Mouse (Mus musculus): ENCODE data around the gene Thsd4. TPM values are rescaled to one million over a fixed set of nuclear protein-coding genes. Genes with fewer than 3 reads are reported as not detected.

Thsd4 gene
- polyA plus RNA-seq, 1 experiment: 9.0 TPM

DNA sequence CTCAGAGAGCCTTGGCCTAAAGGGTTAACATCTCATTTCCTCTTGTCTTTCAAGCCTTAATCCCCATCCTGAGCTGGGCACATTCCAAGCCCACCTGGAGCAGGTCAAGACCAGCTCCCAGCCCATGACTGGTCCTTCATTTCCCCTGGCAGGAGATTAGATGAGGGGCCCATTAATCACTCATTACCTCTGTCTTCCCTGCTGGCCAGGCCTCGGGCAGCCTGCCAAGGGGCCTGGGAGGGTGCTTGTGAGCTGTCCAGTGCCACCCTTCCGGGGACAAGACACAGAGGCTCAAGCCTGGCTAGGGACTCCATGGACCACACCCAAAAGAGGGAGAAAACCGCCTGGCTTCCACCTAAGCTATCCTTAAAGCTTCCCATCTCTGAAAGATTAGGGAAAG lies 3.6 kb downstream of the Thsd4 start:
- H3K27me3 ChIP-seq (ENCODE audit: control insufficient read depth, insufficient read depth, low read length): peaks cover 5% of the 10 kb centered on the region; the same call in 1 of the 2 replicates
- H3K4me3 ChIP-seq (ENCODE audit: low read depth, low read length): no peak overlapping the region
- TF ChIP-seq CTCF (IDR thresholded peaks at IDR 0.05; ENCODE audit: extremely low read depth, insufficient read length, insufficient replicate concordance, low read depth, low read length): no peak
- no peaks in the 10 kb centered on the region; the same call in 1 of the 2 replicates for H3K4me1 ChIP-seq (ENCODE audit: control insufficient read depth, insufficient read depth, insufficient read length, low read length)
- no peak overlapping the region for H3K27ac ChIP-seq (ENCODE audit: insufficient read depth, low read depth, low read length)
- H3K36me3 ChIP-seq (ENCODE audit: control insufficient read depth, insufficient read depth, low read length): no peaks in the 10 kb centered on the region
- 35% methylated on average over 3 of the region's 3 CpGs for whole genome bisulfite sequencing

DNA sequence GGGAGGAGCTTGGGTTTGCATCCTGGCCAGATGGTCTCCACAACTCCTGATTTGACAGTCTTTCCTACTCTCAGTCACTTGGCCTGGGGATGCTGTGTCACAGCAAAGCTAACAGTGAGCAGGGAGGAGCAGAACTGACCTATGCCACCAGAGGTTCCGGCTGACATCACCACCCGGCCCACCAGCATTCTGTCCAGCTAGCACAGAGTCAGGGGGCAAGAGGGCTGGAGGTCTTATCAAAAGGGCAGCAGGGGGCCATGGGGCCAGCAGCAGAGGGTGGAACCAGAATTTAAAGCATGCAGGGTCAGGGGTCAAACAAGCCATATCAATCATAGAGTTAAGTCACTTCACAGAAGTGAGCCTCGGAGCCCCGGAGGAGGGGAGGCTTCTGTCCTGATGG lies 4.7 kb downstream of the Thsd4 start:
- TF ChIP-seq CTCF (IDR thresholded peaks at IDR 0.05; ENCODE audit: extremely low read depth, insufficient read length, insufficient replicate concordance, low read depth, low read length) (no peak), POLR2A (IDR thresholded peaks at IDR 0.05; ENCODE audit: low read depth, low read length) (no peak)
- H3K4me1 ChIP-seq (ENCODE audit: control insufficient read depth, insufficient read depth, insufficient read length, low read length): no peaks in the 10 kb centered on the region; the same call in 1 of the 2 replicates

GRCm38 (mm10) chr9:60516379-60516778 lies 5.5 kb downstream of the Thsd4 start:
- WGBS: 53% methylated on average over 4 of the region's 4 CpGs
- Histone ChIP-seq H3K36me3 (ENCODE audit: control insufficient read depth, insufficient read depth, low read length) (no peaks in the 10 kb centered on the region), H3K27ac (ENCODE audit: insufficient read depth, low read depth, low read length) (no peak overlapping the region), H3K27me3 (ENCODE audit: control insufficient read depth, insufficient read depth, low read length) (no peaks in the 10 kb centered on the region), H3K4me1 (ENCODE audit: control insufficient read depth, insufficient read depth, insufficient read length, low read length) (no peaks in the 10 kb centered on the region), H3K4me3 (ENCODE audit: low read depth, low read length) (no peak overlapping the region)
- TF ChIP-seq POLR2A (IDR thresholded peaks at IDR 0.05; ENCODE audit: low read depth, low read length) (no peak), CTCF (IDR thresholded peaks at IDR 0.05; ENCODE audit: extremely low read depth, insufficient read length, insufficient replicate concordance, low read depth, low read length) (no peak)

More for the DNA sequence above, 4.7 kb downstream of the Thsd4 start:
- Histone ChIP-seq H3K27me3 (ENCODE audit: control insufficient read depth, insufficient read depth, low read length) (peaks cover 5% of the 10 kb centered on the region; the same call in 1 of the 2 replicates), H3K4me3 (ENCODE audit: low read depth, low read length) (no peak overlapping the region), H3K36me3 (ENCODE audit: control insufficient read depth, insufficient read depth, low read length) (no peaks in the 10 kb centered on the region), H3K27ac (ENCODE audit: insufficient read depth, low read depth, low read length) (no peak overlapping the region)
- WGBS: 83% methylated on average over 4 of the region's 4 CpGs

DNA sequence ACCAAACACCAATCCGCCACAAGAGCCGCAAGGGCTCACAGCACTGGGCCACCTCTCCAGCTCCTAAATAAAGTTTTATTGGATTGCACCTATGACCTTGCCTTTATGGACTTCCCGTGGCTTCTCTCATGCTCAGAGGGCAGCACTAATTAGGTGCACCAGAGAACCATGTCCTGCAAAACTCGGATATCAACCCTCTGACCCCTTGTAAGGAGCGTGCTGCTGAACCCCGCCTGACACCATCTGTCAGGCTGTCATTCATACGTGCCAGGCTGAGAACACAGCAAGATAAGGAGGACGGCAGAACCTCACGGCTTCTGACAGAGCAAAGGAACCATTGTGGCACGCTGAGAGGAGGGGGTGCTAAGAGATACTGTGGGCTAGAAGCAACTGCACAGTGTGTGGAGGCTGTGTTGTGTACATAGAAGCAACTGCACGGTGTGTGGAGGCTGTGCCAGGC lies 8.5 kb downstream of the Thsd4 start:
- no peak overlapping the region for H3K4me3 ChIP-seq (ENCODE audit: low read depth, low read length)
- 31% methylated on average over 11 of the region's 11 CpGs for WGBS
- H3K27me3 ChIP-seq (ENCODE audit: control insufficient read depth, insufficient read depth, low read length): no peaks in the 10 kb centered on the region
- H3K27ac ChIP-seq (ENCODE audit: insufficient read depth, low read depth, low read length): no peak overlapping the region
- H3K36me3 ChIP-seq (ENCODE audit: control insufficient read depth, insufficient read depth, low read length): no peaks in the 10 kb centered on the region
- no peaks in the 10 kb centered on the region for H3K4me1 ChIP-seq (ENCODE audit: control insufficient read depth, insufficient read depth, insufficient read length, low read length)
- no peak for TF ChIP-seq CTCF (IDR thresholded peaks at IDR 0.05; ENCODE audit: extremely low read depth, insufficient read length, insufficient replicate concordance, low read depth, low read length)
- TF ChIP-seq POLR2A (IDR thresholded peaks at IDR 0.05; ENCODE audit: low read depth, low read length): no peak

GRCm38 (mm10) chr9:60510876-60511275 lies 11.0 kb downstream of the Thsd4 start:
- WGBS: 67% methylated on average over 6 of the region's 6 CpGs
- no peaks in the 10 kb centered on the region for H3K4me1 ChIP-seq (ENCODE audit: control insufficient read depth, insufficient read depth, insufficient read length, low read length)
- H3K27ac ChIP-seq (ENCODE audit: insufficient read depth, low read depth, low read length): no peak overlapping the region
- H3K4me3 ChIP-seq (ENCODE audit: low read depth, low read length): no peak overlapping the region
- TF ChIP-seq POLR2A (IDR thresholded peaks at IDR 0.05; ENCODE audit: low read depth, low read length) (no peak), CTCF (IDR thresholded peaks at IDR 0.05; ENCODE audit: extremely low read depth, insufficient read length, insufficient replicate concordance, low read depth, low read length) (no peak)
- no peaks in the 10 kb centered on the region for H3K27me3 ChIP-seq (ENCODE audit: control insufficient read depth, insufficient read depth, low read length)
- H3K36me3 ChIP-seq (ENCODE audit: control insufficient read depth, insufficient read depth, low read length): no peaks in the 10 kb centered on the region

DNA sequence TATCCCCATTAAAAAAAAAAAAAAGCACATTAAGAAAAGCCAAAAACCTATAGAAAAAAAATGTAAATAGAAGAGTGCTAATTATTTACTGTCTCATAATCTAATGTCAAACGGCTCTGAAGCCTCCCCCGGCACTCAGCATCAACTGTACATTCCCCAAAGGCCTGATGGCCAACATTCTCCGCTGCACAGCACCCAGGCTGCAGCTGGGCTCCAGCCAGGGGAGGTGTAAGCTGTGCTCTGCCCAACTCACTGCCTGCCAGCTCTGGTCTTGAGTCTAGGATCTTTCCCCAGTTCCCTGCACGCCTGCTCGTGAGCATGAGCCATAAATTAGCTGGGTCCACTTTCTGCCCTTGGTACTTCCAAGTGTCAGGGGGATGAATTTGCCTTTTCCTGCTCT lies 15.7 kb downstream of the Thsd4 start:
- Histone ChIP-seq H3K27me3 (ENCODE audit: control insufficient read depth, insufficient read depth, low read length) (no peaks in the 10 kb centered on the region), H3K36me3 (ENCODE audit: control insufficient read depth, insufficient read depth, low read length) (no peaks in the 10 kb centered on the region), H3K4me1 (ENCODE audit: control insufficient read depth, insufficient read depth, insufficient read length, low read length) (no peaks in the 10 kb centered on the region), H3K27ac (ENCODE audit: insufficient read depth, low read depth, low read length) (no peak overlapping the region), H3K4me3 (ENCODE audit: low read depth, low read length) (no peak overlapping the region)
- no peak for TF ChIP-seq POLR2A (IDR thresholded peaks at IDR 0.05; ENCODE audit: low read depth, low read length)
- no peak for TF ChIP-seq CTCF (IDR thresholded peaks at IDR 0.05; ENCODE audit: extremely low read depth, insufficient read length, insufficient replicate concordance, low read depth, low read length)
- WGBS: 65% methylated on average over 5 of the region's 5 CpGs

GRCm38 (mm10) chr9:60504378-60505285 lies 17.2 kb downstream of the Thsd4 start:
- Histone ChIP-seq H3K36me3 (ENCODE audit: control insufficient read depth, insufficient read depth, low read length) (no peaks in the 10 kb centered on the region), H3K4me1 (ENCODE audit: control insufficient read depth, insufficient read depth, insufficient read length, low read length) (no peaks in the 10 kb centered on the region), H3K27ac (ENCODE audit: insufficient read depth, low read depth, low read length) (no peak overlapping the region), H3K4me3 (ENCODE audit: low read depth, low read length) (no peak overlapping the region), H3K27me3 (ENCODE audit: control insufficient read depth, insufficient read depth, low read length) (no peaks in the 10 kb centered on the region)
- TF ChIP-seq POLR2A (IDR thresholded peaks at IDR 0.05; ENCODE audit: low read depth, low read length) (no peak), CTCF (IDR thresholded peaks at IDR 0.05; ENCODE audit: extremely low read depth, insufficient read length, insufficient replicate concordance, low read depth, low read length) (no peak)
- WGBS: 66% methylated on average over 14 of the region's 14 CpGs

All from small intestine, adult 2 months (tissue).